Mouse (Mus musculus): ENCODE results near the gene Iars2.

Gene Iars2

GRCm38 (mm10) chr1:185333651-185334050, 4.5 kb upstream of the Iars2 start:
- in situ Hi-C loops (cut with MboI; ENCODE audit: unreplicated experiment in 2 of 2), result no loop called here

- in situ Hi-C loops (cut with MboI; ENCODE audit: unreplicated experiment in 2 of 2), result no loop called here
Observed at GRCm38 (mm10) chr1:185331983-185332430, 2.8 kb upstream of the Iars2 start, which contains the start of gene Bpnt1. Bpnt1 (plus strand) TSS chr1:185332149.

- in situ Hi-C loops (cut with MboI; ENCODE audit: unreplicated experiment in 2 of 2), result no loop called here
Observed at GRCm38 (mm10) chr1:185331364-185331763, 2.2 kb upstream of the Iars2 start.

- in situ Hi-C loops (cut with MboI; ENCODE audit: unreplicated experiment in 2 of 2), result loop anchor here in 1 of 2 experiments (10.0 kb wide), 1 partner anchor 75 kb away; no protein-coding TSS in a partner anchor
Observed at GRCm38 (mm10) chr1:185329851-185330250, 655 bp upstream of the Iars2 start.

DNA sequence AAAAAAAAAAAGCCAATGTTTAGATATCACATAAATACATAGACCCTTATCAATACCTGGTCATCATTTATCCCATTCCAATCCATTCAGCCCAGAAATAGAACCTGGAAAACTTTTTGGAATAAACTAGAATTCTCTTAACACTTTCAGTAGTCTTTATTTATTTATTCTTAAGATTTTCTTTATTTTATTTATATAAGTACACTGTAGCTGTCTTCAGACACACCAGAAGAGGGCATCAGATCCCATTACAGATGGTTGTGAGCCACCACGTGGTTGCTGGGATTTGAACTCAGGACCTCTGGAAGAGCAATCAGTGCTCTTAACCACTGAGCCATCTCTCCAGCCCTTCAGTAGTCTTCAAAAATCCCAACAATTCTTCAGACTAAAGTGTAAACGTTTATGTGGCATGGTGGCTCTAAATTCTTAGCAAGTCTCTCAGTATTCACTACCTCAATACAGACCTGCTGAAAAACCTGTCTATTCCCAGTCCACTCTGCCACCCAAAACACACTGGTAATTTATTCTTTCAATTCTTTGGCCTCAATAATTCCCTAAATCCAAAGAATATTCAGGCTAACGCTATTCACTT, 1.3 kb downstream of the Iars2 start:
- in situ Hi-C loops (cut with MboI; ENCODE audit: unreplicated experiment in 2 of 2), result loop anchor here in 1 of 2 experiments (10.0 kb wide), 1 partner anchor 77 kb away; no protein-coding TSS in a partner anchor

DNA sequence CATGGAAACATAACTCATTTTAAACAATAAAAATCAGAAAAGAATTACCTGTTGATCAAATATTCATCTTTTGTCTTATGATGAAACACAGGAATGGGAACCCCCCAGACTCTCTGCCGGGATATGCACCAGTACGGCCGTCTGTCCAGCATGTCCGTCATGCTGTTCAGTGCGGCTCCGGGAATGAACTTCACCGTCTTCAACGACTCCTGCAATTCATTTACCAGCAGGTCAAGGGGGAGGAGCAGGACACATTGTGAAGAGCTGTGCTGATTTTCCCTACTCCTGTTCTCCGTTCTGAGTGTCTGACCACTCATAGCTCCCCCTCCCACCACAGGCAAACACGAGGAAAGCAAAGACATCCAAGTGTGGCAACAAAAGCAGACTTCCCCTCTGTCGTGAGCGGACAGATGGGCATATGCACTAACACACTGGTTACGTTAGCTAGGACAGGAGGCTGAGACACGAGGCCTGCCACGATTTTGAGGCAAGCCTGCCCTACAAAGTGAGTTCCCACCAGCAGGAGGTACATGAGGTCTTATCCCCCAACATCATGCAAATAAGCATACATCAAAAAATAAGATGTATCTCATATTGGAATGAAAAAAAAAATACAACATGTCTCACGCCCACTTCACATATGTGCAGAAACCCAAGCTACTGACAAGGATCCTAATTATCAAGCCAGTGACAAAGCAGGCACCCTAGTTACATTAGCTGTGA, 13.2 kb downstream of the Iars2 start:
- in situ Hi-C loops (cut with MboI; ENCODE audit: unreplicated experiment in 2 of 2), result no loop called here

DNA sequence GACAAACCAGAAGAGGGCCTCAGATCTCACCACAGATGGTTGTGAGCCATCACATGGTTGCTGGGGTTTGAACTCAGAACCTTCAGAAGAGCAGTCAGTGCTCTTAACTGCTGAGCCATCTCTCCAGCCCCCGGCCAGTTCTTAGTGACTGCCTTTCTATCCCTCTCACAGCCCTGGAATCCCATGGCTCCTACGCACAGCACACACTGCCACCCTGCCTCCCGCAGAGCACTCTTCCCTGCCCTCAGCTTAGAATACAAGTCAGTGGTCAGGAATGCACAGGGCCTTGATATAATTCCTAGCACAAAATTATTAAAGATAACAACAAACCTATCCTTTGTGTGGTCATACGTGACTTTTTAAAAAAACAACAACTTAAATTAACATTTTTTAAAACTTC, 14.7 kb downstream of the Iars2 start:
- in situ Hi-C loops (cut with MboI; ENCODE audit: unreplicated experiment in 2 of 2), result no loop called here

DNA sequence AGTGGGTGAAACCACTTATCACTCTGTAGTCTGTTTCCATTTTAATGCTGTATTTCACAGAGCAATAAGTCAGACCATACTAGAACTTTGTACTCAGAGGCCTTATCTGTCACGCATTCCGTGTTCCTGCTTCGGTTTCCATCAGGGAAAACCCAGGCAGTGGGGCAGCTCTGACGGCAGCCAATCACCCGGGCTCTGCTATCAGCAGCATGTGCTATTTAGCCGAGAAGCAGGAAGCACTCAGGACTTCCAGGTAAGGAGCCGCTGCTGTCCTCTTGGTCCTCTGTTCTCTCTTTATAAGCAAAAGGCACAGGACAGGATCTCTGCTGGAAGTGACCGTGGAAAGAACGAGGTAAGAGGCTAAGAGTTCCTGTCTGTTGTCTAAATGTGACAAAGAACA, 17.2 kb downstream of the Iars2 start:
- in situ Hi-C loops (cut with MboI; ENCODE audit: unreplicated experiment in 2 of 2), result no loop called here

- in situ Hi-C loops (cut with MboI; ENCODE audit: unreplicated experiment in 2 of 2), result no loop called here
Observed at GRCm38 (mm10) chr1:185308908-185309307, 20.3 kb downstream of the Iars2 start.

GRCm38 (mm10) chr1:185308334-185308733, 20.9 kb downstream of the Iars2 start:
- in situ Hi-C loops (cut with MboI; ENCODE audit: unreplicated experiment in 2 of 2), result no loop called here

DNA sequence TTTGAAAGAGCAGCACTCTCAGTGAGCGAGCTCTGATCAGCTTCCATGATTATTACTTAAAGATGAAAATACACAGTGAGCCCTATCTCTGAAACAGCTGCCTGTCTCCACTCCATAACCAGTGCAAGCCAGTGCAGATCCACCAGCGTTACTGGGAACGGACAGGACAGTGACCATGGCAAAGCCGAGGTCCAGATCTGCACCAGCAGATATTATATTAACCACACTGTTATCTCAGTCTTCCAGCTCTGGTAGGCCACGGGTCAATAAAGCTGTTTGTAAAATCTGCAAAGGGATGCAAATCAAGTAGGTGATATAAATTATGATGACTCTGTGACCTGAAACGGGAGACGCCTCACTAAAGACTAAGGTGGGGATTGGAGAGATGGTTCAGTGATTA, 21.6 kb downstream of the Iars2 start:
- in situ Hi-C loops (cut with MboI; ENCODE audit: unreplicated experiment in 2 of 2), result no loop called here

- in situ Hi-C loops (cut with MboI; ENCODE audit: unreplicated experiment in 2 of 2), result no loop called here
Observed at GRCm38 (mm10) chr1:185306836-185307235, 22.4 kb downstream of the Iars2 start.

DNA sequence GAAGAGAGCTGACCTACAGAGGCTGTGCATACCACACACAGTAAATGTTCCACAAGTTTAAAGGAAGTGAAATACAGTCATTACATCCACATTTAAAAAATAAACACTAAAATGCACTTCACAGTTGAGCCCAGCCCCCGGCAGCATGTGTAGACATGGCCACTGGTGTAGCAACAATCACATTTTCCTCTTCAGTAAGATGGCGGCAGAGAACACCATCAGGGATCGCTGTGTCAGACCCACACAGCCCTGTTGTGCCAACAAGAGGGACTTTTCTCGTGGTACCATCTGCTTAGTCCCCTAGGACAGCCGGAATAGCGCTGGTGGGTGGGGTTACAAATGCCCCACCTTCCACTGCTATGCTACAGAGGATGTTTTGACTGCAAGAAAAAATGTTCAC, 26.4 kb downstream of the Iars2 start:
- in situ Hi-C loops (cut with MboI; ENCODE audit: unreplicated experiment in 2 of 2), result no loop called here

- in situ Hi-C loops (cut with MboI; ENCODE audit: unreplicated experiment in 2 of 2), result no loop called here
Observed at GRCm38 (mm10) chr1:185298496-185298895, 30.7 kb downstream of the Iars2 start.

- in situ Hi-C loops (cut with MboI; ENCODE audit: unreplicated experiment in 2 of 2), result no loop called here
Observed at GRCm38 (mm10) chr1:185296850-185297249, 32.3 kb downstream of the Iars2 start.

DNA sequence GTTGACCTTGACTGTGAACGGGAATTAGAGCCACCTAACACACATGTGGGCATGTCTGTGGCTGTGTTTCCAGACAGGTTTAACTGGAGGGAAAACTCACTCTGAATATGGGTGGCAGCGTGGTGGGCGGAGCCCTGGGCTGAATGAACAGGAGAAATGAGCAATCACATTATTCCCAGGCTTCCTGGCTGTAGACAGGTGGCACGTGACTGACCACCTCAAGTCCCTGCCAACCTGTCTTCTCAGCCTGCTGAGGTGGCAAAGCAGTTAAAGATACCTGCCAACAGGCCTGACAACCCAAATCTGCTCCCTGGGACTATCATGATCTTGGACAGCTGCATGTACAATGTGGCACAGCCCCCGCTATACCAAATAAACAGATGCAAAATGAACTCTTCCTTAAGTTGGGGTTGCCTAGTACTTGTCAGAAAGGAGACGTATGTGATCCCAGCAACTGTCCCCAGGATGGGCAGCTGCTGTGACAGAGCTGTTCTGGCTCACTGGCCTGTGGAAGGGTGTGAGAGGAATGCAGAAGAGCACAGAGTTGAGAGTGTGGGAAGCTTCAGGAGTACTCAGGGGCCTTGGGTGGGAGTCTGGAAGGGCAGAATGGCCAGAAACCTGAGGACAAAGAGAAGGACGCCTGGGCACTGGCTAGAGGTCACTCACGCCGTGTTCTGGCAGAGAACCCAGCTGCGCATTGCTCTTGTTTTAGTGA, 36.4 kb downstream of the Iars2 start:
- in situ Hi-C loops (cut with MboI; ENCODE audit: unreplicated experiment in 2 of 2), result no loop called here

DNA sequence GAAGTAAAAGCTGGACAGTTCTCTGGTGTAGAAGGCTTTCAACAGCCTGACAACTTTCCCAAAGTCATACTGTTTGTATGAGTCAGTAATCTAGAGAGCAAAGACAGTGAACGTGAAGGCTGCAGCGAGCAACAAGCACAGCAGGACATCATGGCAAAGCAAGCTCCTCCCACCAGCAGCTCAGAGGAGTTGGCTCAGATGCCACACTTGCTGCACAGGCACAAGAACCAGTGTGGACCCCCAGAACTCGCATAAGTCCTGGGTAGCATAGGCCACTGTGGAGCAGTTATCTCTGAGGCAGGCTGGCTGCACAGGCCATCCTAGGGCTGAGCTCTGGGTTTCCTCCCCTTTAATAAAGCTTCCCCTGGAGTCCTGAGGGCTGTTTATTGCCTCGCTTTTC, 37.9 kb downstream of the Iars2 start:
- in situ Hi-C loops (cut with MboI; ENCODE audit: unreplicated experiment in 2 of 2), result no loop called here

DNA sequence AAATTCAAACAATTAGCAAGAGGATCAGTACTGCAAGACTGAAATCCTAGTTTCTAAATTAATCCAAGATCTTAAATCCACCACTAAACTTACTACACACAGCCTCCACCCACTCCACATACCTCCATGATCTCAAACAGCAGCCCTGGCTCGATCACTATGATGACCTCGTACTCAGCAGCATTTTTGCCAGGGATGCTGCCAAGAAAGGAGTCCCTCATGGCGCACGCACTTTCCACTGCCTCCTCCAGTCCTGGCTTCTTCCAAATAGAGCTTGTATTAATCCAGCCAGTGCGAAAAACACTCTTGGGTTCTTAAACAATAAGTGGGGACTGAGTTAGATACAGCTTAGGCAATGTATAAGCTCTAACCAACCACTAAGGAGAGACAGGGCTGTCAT, 40.0 kb downstream of the Iars2 start:
- in situ Hi-C loops (cut with MboI; ENCODE audit: unreplicated experiment in 2 of 2), result no loop called here

DNA sequence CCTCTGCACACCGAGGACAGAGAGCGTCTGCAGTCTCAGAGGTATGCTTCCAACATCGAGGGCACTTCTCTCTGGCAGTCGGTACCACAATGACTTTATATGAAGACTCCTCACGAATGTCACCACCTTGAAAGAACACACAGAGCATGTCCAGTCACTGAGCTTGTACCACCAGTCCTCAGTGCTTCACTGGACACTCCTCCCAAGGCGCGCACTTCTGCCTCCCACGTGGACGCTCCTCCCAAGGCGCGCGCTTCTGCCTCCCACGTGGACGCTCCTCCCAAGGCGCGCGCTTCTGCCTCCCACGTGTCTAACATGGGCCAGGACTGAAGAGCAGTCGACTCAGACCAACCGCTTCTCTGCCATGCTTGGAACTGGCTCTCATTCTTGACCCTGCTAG, 42.1 kb downstream of the Iars2 start:
- in situ Hi-C loops (cut with MboI; ENCODE audit: unreplicated experiment in 2 of 2), result no loop called here

- in situ Hi-C loops (cut with MboI; ENCODE audit: unreplicated experiment in 2 of 2), result no loop called here
Observed at GRCm38 (mm10) chr1:185285171-185285570, 44.0 kb downstream of the Iars2 start.

DNA sequence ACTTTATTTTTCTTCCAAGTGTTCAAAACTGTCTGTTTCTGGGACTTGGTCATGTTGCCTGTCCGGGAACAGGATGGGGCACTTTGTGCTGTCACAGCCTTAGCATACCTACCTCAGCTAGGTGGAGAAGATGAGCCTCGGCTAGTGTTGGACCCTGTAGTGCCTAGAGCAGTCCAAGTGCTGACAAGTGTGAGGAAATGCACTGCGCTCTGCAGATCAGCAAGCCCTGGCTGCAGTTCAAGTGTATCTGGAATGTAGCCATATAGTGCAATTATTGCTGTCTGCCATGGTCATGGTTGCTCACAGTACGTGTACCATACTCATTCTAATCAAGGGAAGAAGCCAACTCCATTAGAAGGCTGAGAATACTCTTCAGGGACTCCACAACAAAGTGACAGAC, 44.5 kb downstream of the Iars2 start:
- in situ Hi-C loops (cut with MboI; ENCODE audit: unreplicated experiment in 2 of 2), result no loop called here

- in situ Hi-C loops (cut with MboI; ENCODE audit: unreplicated experiment in 2 of 2), result no loop called here
Observed at GRCm38 (mm10) chr1:185283247-185283646, 45.9 kb downstream of the Iars2 start.
